Mouse (Mus musculus) thymus, adult 2 months (tissue): ENCODE data around the gene Peak1.

Source experiments
- CTCF ChIP-seq: fragments of 200-500 bp; IDR thresholded peaks from 2 replicates; pipeline ENCODE4 v1.5.1; 2012; ENCODE audit warnings: mild to moderate bottlenecking, control low read depth, low read length, moderate library complexity, borderline replicate concordance; ENCODE audit not compliant: control insufficient read depth, poor library complexity, insufficient read depth; ENCODE audit errors: extremely low read depth
- POLR2A ChIP-seq: fragments of 200-500 bp; IDR thresholded peaks from 2 replicates; pipeline ENCODE4 v1.6.1; 2012; ENCODE audit warnings: mild to moderate bottlenecking, low read length, control low read depth, moderate library complexity; ENCODE audit not compliant: control insufficient read depth, poor library complexity, insufficient read depth; ENCODE audit errors: extremely low read depth

GRCm38 (mm10) chr9:56241076-56241475 is 176.8 kb downstream of the Peak1 start:
- TF ChIP-seq POLR2A, result no peak
- no peak for TF ChIP-seq CTCF
